Mouse (Mus musculus) ES-Bruce4 (cell line): ENCODE data around the gene Mgat4b. TPM values are rescaled to one million over a fixed set of nuclear protein-coding genes. Genes with fewer than 3 reads are reported as not detected.
A peak's percentile ranks its signal among the peaks of the same experiment; 100 is the strongest.
"Not testable (repeated sequence)": the region's sequence is repeated elsewhere in the genome, so short reads cannot be mapped to it uniquely, and the experiment has no call there.

Experiments
- H3K27ac ChIP-seq: 2 replicates; pipeline ENCODE4 v1.5.1; 2012; ENCODE audit warnings: low read length, inconsistent platforms; ENCODE audit not compliant: insufficient read depth
- H3K27me3 ChIP-seq: 2 replicates; pipeline ENCODE4 v1.6.1; 2012; ENCODE audit warnings: mild to moderate bottlenecking, low read length, inconsistent platforms; ENCODE audit not compliant: control insufficient read depth, poor library complexity, insufficient read depth, severe bottlenecking
- H3K36me3 ChIP-seq: 2 replicates; pipeline ENCODE4 v1.6.1; 2012; ENCODE audit warnings: inconsistent platforms, mild to moderate bottlenecking, low read length, moderate library complexity; ENCODE audit not compliant: control insufficient read depth, poor library complexity, insufficient read depth, severe bottlenecking
- H3K4me1 ChIP-seq: one replicate; pipeline ENCODE4 v1.8.1; 2011; ENCODE audit warnings: low read length; ENCODE audit not compliant: control insufficient read depth, insufficient read depth
- H3K4me3 ChIP-seq: 2 replicates; pipeline ENCODE4 v1.5.1; 2011; ENCODE audit warnings: low read depth, mild to moderate bottlenecking, low read length
- H3K9ac ChIP-seq: 2 replicates; pipeline ENCODE4 v1.6.1; 2012; ENCODE audit warnings: low read depth, mild to moderate bottlenecking, inconsistent platforms; ENCODE audit not compliant: poor library complexity, severe bottlenecking
- H3K9me3 ChIP-seq: replicated peaks from 2 replicates; pipeline ENCODE4 v1.6.1; 2012; ENCODE audit warnings: mild to moderate bottlenecking, low read length, inconsistent platforms; ENCODE audit not compliant: control insufficient read depth, poor library complexity, insufficient read depth, severe bottlenecking
- CTCF ChIP-seq: IDR thresholded peaks from one replicate; pipeline ENCODE4 v1.8.1; 2011; ENCODE audit warnings: low read depth, low read length
- EP300 ChIP-seq: IDR thresholded peaks from 2 replicates; pipeline ENCODE4 v1.6.1; 2011; ENCODE audit warnings: low read depth, low read length; ENCODE audit not compliant: insufficient read depth
- POLR2A ChIP-seq: IDR thresholded peaks from one replicate; pipeline ENCODE4 v1.8.1; 2011; ENCODE audit warnings: low read length; ENCODE audit not compliant: insufficient read depth
- polyA plus RNA-seq: library from polyadenylated mRNA; stranded (reverse); fragments of >200 nt; gene quantifications from 2 replicates; pipeline ENCODE4 v1.2.4, GENCODE M21; 2011; ENCODE audit warnings: low read depth; ENCODE audit not compliant: missing spikeins, insufficient read depth, insufficient read length

The Mgat4b gene
- polyA plus RNA-seq: 30.8 and 37.0 TPM in 2 replicates

GRCm38 (mm10) chr11:50210505-50211151, at the start of gene Mgat4b, which contains the start of gene Sqstm1:
Gene Mgat4b (plus strand): TSS chr11:50210890.
Gene Sqstm1 (minus strand): TSS chr11:50210827.
- Histone ChIP-seq H3K4me1 (peaks cover 5% of the 10 kb centered on the region), H3K27me3 (no peaks in the 10 kb centered on the region), H3K4me3 (peak within 1 kb of the TSS; percentile 83), H3K9ac (peak within 1 kb of the TSS; percentile 95), H3K9me3 (no peaks in the 10 kb centered on the region), H3K27ac (peak within 1 kb of the TSS; percentile 34), H3K36me3 (peaks cover 28% of the 10 kb centered on the region)
- TF ChIP-seq POLR2A (peak; percentile 96), CTCF (no peak), EP300 (0 out of 2 replicates have a peak, but pooled peaks have one; percentile 44)

- no peak overlapping the region for H3K9ac ChIP-seq
- H3K4me3 ChIP-seq: no peak overlapping the region
- H3K4me1 ChIP-seq: no peaks in the 10 kb centered on the region
- no peak overlapping the region for H3K27ac ChIP-seq
- no peak for TF ChIP-seq EP300
- no peak for TF ChIP-seq POLR2A
- TF ChIP-seq CTCF: peak; percentile 99
- H3K9me3 ChIP-seq: no peaks in the 10 kb centered on the region
- H3K27me3 ChIP-seq: no peaks in the 10 kb centered on the region
- H3K36me3 ChIP-seq: no peaks in the 10 kb centered on the region
Observed at GRCm38 (mm10) chr11:50161578-50162304, 48.9 kb upstream of the Mgat4b start.

GRCm38 (mm10) chr11:50162338-50163050, 48.2 kb upstream of the Mgat4b start:
- H3K27ac ChIP-seq: no peak overlapping the region
- no peak overlapping the region for H3K9ac ChIP-seq
- no peaks in the 10 kb centered on the region for H3K9me3 ChIP-seq
- no peaks in the 10 kb centered on the region for H3K27me3 ChIP-seq
- no peak for TF ChIP-seq EP300
- no peak for TF ChIP-seq POLR2A
- no peak for TF ChIP-seq CTCF
- no peaks in the 10 kb centered on the region for H3K4me1 ChIP-seq
- no peak overlapping the region for H3K4me3 ChIP-seq
- H3K36me3 ChIP-seq: no peaks in the 10 kb centered on the region

- no peaks in the 10 kb centered on the region for H3K27me3 ChIP-seq
- no peak overlapping the region for H3K4me3 ChIP-seq
- H3K9ac ChIP-seq: no peak overlapping the region
- no peak for TF ChIP-seq POLR2A
- no peak for TF ChIP-seq CTCF
- TF ChIP-seq EP300: no peak
- H3K36me3 ChIP-seq: no peaks in the 10 kb centered on the region
- H3K4me1 ChIP-seq: no peaks in the 10 kb centered on the region
- H3K27ac ChIP-seq: no peak overlapping the region
- no peaks in the 10 kb centered on the region for H3K9me3 ChIP-seq
Observed at GRCm38 (mm10) chr11:50168352-50168751, 42.3 kb upstream of the Mgat4b start.

- H3K4me1 ChIP-seq, H3K9me3 ChIP-seq, H3K36me3 ChIP-seq, H3K27me3 ChIP-seq, H3K27ac ChIP-seq: not testable (repeated sequence)
- peak within 1 kb of the TSS; percentile 53 for H3K9ac ChIP-seq
- peak within 1 kb of the TSS; percentile 92 for H3K4me3 ChIP-seq
Observed at GRCm38 (mm10) chr11:50174111-50174729, 36.5 kb upstream of the Mgat4b start, which contains the start of gene Mrnip. Gene Mrnip (plus strand): TSS chr11:50174444.
